Mouse (Mus musculus) sigmoid colon, adult 10 weeks (tissue): ENCODE measurements around the gene Cenpu. TPM values are rescaled to one million over a fixed set of nuclear protein-coding genes. Genes with fewer than 3 reads are reported as not detected.

Experiments used
- polyA plus RNA-seq: library from polyadenylated mRNA; stranded (reverse); fragments of 350-450 nt; fragmentation: Illumina TruSeq; extraction: RNeasy Lipid Tissue Mini Kit (QIAGEN cat#74804); gene quantifications from one replicate; pipeline ENCODE4 v1.2.3, GENCODE M21; 2014; ENCODE audit warnings: low read depth, low replicate concordance

Gene Cenpu
- 19.3 TPM for polyA plus RNA-seq

DNA sequence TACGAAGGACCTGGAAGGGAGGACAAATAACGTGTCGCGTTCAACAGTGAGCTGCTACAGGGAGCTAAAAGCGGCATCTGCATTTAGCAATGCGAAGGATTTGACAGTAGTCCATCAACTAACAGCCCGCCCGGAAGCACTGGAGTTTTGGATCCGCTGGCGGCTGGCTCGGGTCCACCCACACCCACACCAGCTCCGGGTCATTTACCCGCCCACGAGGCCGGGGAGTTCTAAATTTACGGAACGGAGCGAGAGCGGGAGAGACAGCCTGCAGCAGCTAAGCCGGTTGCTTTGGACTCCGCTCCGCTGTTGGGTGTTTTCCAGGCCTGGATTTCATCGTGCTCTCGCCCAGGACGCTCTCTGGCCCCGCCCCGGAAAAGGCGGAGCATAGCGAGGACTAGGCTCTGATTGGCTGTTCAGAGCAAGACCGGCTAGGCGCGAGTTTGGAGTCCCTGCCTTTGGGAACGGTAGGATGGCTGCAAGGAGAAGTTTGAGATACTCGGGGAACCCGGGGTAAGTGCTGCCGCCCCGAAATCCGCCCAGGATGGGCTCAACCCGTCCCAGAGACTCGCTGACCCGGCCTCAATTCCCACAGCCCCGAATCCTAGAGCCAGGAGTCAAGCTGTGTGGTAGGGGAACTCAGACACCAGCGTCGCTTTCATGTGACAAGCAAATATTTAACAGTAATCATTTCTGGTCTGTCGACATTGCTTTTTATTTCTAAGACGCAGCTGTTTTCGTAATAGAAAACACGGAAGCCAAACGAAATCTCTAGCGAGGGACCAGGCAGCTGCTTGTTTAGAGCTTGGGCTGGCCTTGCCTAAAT lies at the start of gene Cenpu:
Gene Cenpu (plus strand): TSS at position 414 of the 826 bp plus-strand sequence.

DNA sequence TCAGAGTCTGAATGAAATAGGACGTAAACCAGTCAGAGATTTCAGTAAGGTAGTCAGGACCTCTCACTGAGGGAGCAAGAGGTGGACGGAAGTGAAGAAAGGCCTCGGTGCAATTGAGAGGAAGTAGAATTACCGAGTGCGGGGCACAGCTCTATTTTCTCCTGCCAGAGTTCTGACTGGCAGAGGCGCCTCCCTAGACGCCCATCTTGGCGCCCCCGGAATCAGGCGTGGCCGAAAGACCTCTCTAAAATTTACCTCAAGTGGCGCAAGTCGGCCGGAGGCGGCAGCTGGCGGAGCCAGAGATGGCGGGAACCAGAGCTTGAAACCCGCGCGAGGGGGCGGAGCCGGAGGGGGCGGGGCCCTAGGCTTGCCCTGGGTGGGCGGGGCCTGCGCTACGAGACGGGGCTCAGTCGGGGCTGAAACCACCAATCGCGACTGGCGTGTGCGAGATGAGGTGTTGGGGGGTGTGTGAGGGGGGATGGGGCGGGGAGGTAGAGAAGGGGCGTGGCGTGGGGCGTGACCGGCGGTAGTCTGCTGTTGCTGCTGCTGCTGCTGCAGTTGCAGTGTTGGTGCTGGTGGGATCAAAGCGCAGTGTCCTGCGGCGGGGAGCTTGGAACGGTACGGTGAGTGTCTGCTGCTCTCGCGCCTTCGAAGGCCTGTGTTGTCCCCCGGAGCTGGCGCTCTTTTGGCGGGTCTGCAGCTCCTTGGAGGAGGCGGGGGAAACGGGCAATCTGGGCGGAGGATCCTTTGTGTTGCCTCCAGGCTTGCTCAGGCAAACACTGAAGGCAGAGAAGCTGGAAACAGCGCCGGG lies 65.3 kb downstream of the Cenpu start, which contains the start of the genes Primpol and Casp3:
Gene Primpol (minus strand): TSS at position 334 of the 811 bp plus-strand sequence.
Gene Casp3 (plus strand): TSS at position 413 of the 811 bp plus-strand sequence.

Other genes with a start within 250 kb of the Cenpu start
- 26.4 TPM for gene Acsl1, start 81.0 kb upstream of the Cenpu start, polyA plus RNA-seq
- gene Primpol, start 65.2 kb downstream of the Cenpu start, polyA plus RNA-seq, result 27.5 TPM
- 176 TPM for gene Casp3, start 65.3 kb downstream of the Cenpu start, polyA plus RNA-seq
- gene Irf2, start 187.7 kb downstream of the Cenpu start, polyA plus RNA-seq, result 521 TPM